Mouse (Mus musculus) hindbrain, embryonic 11.5 days (tissue): ENCODE data around the gene Bhlha15. TPM values are rescaled to one million over a fixed set of nuclear protein-coding genes. Genes with fewer than 3 reads are reported as not detected.

Experiments
- ATAC-seq: fragments of 200-750 bp; cut with Nextera tagmentation; 2 replicates; pipeline ENCODE4 v1.8.0; 2017; ENCODE audit warnings: mild to moderate bottlenecking, moderate TSS enrichment, moderate library complexity; ENCODE audit not compliant: low FRiP score
- DNase-seq: peaks from one replicate; pipeline ENCODE4 v3.0.0-alpha.2; 2015; ENCODE audit warnings: low spot score
- H3K27ac ChIP-seq: fragments of 300-500 bp; sonication (generic); 2 replicates; pipeline ENCODE4 v1.5.1; 2014; ENCODE audit warnings: mild to moderate bottlenecking, low read depth, low read length
- H3K27me3 ChIP-seq: fragments of 300-500 bp; sonication (generic); 2 replicates; pipeline ENCODE4 v1.6.1; 2014; ENCODE audit warnings: mild to moderate bottlenecking, low read length, moderate library complexity, mixed read lengths; ENCODE audit not compliant: control insufficient read depth, insufficient read depth
- H3K36me3 ChIP-seq: fragments of 300-500 bp; sonication (generic); 2 replicates; pipeline ENCODE4 v1.6.1; 2014; ENCODE audit warnings: mild to moderate bottlenecking, low read length, moderate library complexity, mixed read lengths; ENCODE audit not compliant: control insufficient read depth, insufficient read depth
- H3K4me1 ChIP-seq: fragments of 300-500 bp; sonication (generic); replicated peaks from 2 replicates; pipeline ENCODE4 v1.6.1; 2014; ENCODE audit warnings: low read length, mixed read lengths; ENCODE audit not compliant: control insufficient read depth, insufficient read depth
- H3K4me2 ChIP-seq: fragments of 300-500 bp; sonication (generic); replicated peaks from 2 replicates; pipeline ENCODE4 v1.6.1; 2014; ENCODE audit warnings: mild to moderate bottlenecking, low read depth, low read length
- H3K4me3 ChIP-seq: fragments of 300-500 bp; sonication (generic); 2 replicates; pipeline ENCODE4 v1.5.1; 2014; ENCODE audit warnings: low read depth, low read length
- H3K9ac ChIP-seq: fragments of 300-500 bp; sonication (generic); 2 replicates; pipeline ENCODE4 v1.6.1; 2014; ENCODE audit warnings: low read depth, low read length
- H3K9me3 ChIP-seq: fragments of 300-500 bp; sonication (generic); 2 replicates; pipeline ENCODE4 v1.6.1; 2016; ENCODE audit warnings: low read length; ENCODE audit not compliant: control insufficient read depth
- WGBS: fragments of 180-500 bp; shearing (Covaris S2); extraction: QIAGEN DNeasy Blood & Tissue Kit; methylation state at CpG from one replicate; pipeline ENCODE4 v1.1.7; 2014; 5-methylcytosine and 5-hydroxymethylcytosine counted together
- polyA plus RNA-seq: library from polyadenylated mRNA; unstranded; fragments of >200 nt; fragmentation: Nextera tagmentation; extraction: Ambion mirVana; gene quantifications from 2 replicates; pipeline ENCODE4 v1.2.1, GENCODE M21; 2014

The Bhlha15 gene
- polyA plus RNA-seq, 1 experiment from 2014 or later: 0.15 TPM

DNA sequence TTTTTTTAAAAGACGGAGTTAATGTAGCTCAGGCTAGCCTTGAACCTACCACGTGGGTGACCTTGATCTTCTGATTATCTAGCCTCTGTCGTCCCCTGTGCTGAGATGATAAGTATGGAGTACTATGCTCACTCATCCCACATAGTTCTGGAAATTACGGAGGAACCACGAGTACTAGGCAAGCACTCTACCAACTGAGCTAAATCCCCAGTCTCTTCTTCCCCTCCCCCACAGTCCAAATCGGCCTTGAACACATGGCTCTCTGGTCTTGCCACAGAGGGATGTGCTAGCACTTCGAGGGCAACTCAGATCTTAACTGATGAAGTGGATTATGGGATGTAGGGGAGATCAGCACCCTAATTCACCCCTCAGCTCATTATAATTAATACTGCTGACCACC is 28.0 kb downstream of the Bhlha15 start:
- Histone ChIP-seq H3K9me3 (no peaks in the 10 kb centered on the region), H3K4me1 (peaks cover 5% of the 10 kb centered on the region), H3K27ac (no peak overlapping the region), H3K4me2 (no peak overlapping the region), H3K27me3 (no peaks in the 10 kb centered on the region), H3K9ac (no peak overlapping the region), H3K36me3 (no peaks in the 10 kb centered on the region), H3K4me3 (no peak overlapping the region)
- DNase-seq (no peak), ATAC-seq (no peak)
- WGBS: 93% methylated on average over 7 of the region's 7 CpGs

DNA sequence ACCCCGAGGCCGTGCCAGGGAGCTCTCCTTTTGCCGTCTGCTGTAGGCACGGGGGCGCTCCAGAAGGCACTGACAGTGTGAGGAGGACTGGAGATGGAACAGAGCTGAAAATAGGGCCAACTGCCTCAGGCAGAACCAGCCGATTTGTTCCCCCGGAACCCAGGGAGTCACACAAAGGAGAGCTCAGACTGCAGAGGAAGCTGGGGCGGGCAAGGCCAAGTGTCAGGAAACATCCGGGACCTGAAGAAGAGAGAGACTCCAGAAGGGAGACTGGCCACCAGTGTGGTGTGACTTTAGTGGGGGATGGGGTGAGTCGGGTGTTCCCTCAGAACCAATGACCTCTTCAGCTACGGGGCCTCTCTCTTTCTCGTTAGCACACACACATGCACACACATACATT is 29.2 kb downstream of the Bhlha15 start:
- Histone ChIP-seq H3K4me3 (no peak overlapping the region), H3K4me2 (no peak overlapping the region), H3K9ac (no peak overlapping the region), H3K9me3 (no peaks in the 10 kb centered on the region), H3K36me3 (no peaks in the 10 kb centered on the region), H3K27me3 (no peaks in the 10 kb centered on the region), H3K4me1 (peaks cover 5% of the 10 kb centered on the region), H3K27ac (no peak overlapping the region)
- no peak for ATAC-seq
- no peak for DNase-seq
- 71% methylated on average over 12 of the region's 12 CpGs for WGBS

- 85% methylated on average over 5 of the region's 5 CpGs for WGBS
- Histone ChIP-seq H3K27ac (no peak overlapping the region), H3K9ac (no peak overlapping the region), H3K9me3 (no peaks in the 10 kb centered on the region), H3K36me3 (no peaks in the 10 kb centered on the region), H3K27me3 (no peaks in the 10 kb centered on the region), H3K4me3 (no peak overlapping the region), H3K4me1 (peaks cover 5% of the 10 kb centered on the region), H3K4me2 (no peak overlapping the region)
- DNase-seq (no peak), ATAC-seq (no peak)
Measured at GRCm38 (mm10) chr5:144219936-144220335, 29.9 kb downstream of the Bhlha15 start.

DNA sequence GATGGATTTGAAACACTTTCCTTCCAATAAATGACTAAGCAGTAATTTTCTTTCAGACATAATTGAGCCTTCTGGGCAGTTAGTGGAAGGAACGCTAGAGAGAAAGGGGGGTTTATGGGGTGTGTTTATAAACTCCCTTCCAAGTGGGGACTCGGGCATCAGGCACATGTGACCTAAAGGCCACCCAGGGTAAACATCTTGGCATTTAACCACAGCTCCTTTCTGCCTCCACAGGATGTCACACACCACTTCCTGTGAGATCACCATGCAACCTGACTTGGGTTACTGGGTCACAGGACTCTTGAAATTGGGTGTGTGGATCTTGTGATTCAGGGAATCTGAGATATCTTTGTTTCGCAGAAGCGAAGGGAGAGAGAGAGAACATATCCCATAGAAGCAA is 31.2 kb downstream of the Bhlha15 start:
- H3K27ac ChIP-seq: no peak overlapping the region
- H3K9me3 ChIP-seq: no peaks in the 10 kb centered on the region

DNA sequence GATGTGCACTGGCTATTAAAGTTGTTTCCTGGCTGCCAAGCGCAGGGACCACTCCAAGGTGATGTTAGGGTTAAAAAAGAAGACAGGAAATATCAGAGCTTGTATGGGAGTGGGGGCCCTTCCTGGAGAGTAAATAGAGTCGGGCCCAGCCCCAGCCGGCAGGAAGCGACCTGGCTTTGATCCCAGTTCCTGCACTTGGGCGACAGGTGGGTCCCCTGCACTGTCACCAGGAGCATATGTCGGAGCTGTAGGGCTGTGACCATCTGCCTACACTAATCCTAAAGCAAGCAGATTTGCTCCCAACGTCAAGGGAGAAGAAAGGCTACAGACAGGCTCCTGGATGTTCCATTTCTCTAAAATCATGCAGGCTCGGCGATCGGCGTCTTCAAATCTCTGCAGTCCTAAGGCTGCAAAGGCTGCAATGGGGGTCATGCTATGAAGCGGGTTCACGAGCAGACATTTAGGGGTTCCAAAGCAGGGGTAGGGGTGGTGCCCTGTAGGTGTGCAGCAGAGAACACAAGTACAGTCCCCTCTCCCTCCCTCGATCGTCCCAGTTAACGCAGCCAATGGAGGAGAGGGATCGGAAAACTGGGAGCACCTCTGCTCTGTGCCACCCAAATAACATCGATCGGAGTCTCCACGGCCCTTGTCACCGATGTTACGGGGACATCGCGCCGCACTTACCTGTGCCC is 32.9 kb downstream of the Bhlha15 start:
- no peaks in the 10 kb centered on the region for H3K9me3 ChIP-seq
- peak; percentile 73 for ATAC-seq
- peak overlapping the region; percentile 83 for H3K4me2 ChIP-seq
- H3K4me3 ChIP-seq: peak overlapping the region; percentile 75
- DNase-seq: no peak
- no peaks in the 10 kb centered on the region for H3K27me3 ChIP-seq
- peak overlapping the region; percentile 24 for H3K27ac ChIP-seq
- 4% methylated on average over 25 of the region's 25 CpGs for WGBS
- H3K9ac ChIP-seq: peak overlapping the region; percentile 63
- H3K36me3 ChIP-seq: no peaks in the 10 kb centered on the region
- peaks cover 5% of the 10 kb centered on the region for H3K4me1 ChIP-seq

More for the DNA sequence above, 31.2 kb downstream of the Bhlha15 start:
- no peak for DNase-seq
- Histone ChIP-seq H3K4me2 (no peak overlapping the region), H3K36me3 (no peaks in the 10 kb centered on the region), H3K4me1 (peaks cover 5% of the 10 kb centered on the region), H3K9ac (no peak overlapping the region), H3K4me3 (no peak overlapping the region), H3K27me3 (no peaks in the 10 kb centered on the region)
- no peak for ATAC-seq
- WGBS: 77% methylated on average over 4 of the region's 4 CpGs

DNA sequence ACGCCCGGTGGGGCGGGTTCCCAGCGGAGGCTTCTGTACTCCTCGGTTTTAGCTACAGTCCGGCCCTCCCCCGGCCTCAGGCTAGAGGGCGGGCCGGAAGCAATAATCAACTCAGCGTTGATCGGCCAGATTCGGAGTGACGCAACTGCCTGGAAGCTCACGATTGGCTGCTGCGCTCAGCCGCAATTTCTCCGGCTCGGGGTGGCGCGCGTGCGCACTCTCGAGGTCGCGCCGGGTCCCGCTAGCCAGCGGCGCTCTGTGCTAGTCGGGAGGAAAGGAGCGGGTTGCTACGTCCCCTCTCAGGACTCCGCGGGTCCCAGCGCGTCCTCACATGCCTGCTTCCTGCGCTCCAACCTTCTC is 33.4 kb downstream of the Bhlha15 start, which contains the start of gene Tecpr1:
Gene Tecpr1, minus strand, starts transcription at position 113 of the 360 bp plus-strand sequence.
- peak; percentile 94 for DNase-seq
- no peaks in the 10 kb centered on the region for H3K36me3 ChIP-seq
- peak within 1 kb of the TSS; percentile 40 for H3K27ac ChIP-seq
- no peaks in the 10 kb centered on the region for H3K9me3 ChIP-seq
- H3K9ac ChIP-seq: peak within 1 kb of the TSS; percentile 63
- peaks cover 5% of the 10 kb centered on the region for H3K4me1 ChIP-seq
- H3K4me3 ChIP-seq: peak within 1 kb of the TSS; percentile 75
- H3K27me3 ChIP-seq: no peaks in the 10 kb centered on the region
- H3K4me2 ChIP-seq: peak within 1 kb of the TSS; percentile 83
- ATAC-seq: peak; percentile 97
- WGBS: under 1% methylated on average over 36 of the region's 37 CpGs

- peak; percentile 48 for ATAC-seq
- Histone ChIP-seq H3K9me3 (no peaks in the 10 kb centered on the region), H3K9ac (peak overlapping the region; percentile 63), H3K36me3 (no peaks in the 10 kb centered on the region), H3K4me3 (peak overlapping the region; percentile 75), H3K27me3 (no peaks in the 10 kb centered on the region), H3K4me1 (peaks cover 5% of the 10 kb centered on the region), H3K27ac (peak overlapping the region; percentile 40; the same call in 1 of the 2 replicates), H3K4me2 (peak overlapping the region; percentile 50)
- WGBS: 29% methylated on average over 18 of the region's 18 CpGs
- no peak for DNase-seq
Measured at GRCm38 (mm10) chr5:144223899-144224816, 34.1 kb downstream of the Bhlha15 start.

DNA sequence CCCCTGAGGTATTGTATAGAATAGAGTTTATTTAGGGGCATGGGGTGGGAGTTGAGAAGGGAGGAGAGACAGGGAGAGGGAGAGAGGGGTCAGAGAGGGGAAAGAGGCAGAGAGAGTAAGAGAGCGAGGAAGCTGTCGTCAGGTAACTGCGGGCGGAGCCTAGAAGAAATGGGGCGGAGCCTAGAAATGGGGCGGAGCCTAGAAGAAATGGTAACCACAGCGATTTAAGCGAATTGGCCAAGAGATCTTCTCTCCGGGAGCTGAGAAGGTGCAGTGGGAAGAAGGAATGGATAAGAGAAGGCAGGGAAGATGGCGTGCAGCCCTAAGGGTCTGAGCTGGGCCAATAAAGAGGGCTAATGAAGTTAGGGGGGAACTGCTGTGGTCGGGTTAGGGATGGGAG is 36.1 kb downstream of the Bhlha15 start:
- Histone ChIP-seq H3K4me3 (no peak overlapping the region), H3K4me1 (peaks cover 5% of the 10 kb centered on the region), H3K27me3 (no peaks in the 10 kb centered on the region), H3K4me2 (no peak overlapping the region), H3K27ac (no peak overlapping the region), H3K9ac (no peak overlapping the region), H3K9me3 (no peaks in the 10 kb centered on the region), H3K36me3 (no peaks in the 10 kb centered on the region)
- DNase-seq (no peak), ATAC-seq (no peak)
- WGBS: 24% methylated on average over 11 of the region's 11 CpGs
